Mouse (Mus musculus) c-Kit-positive CD71-positive TER-119-negative erythroid progenitor cells, embryonic 14.5 days (primary cell): Measurements from ENCODE around the gene Fbxo34.
"Not testable (repeated sequence)": the region's sequence is repeated elsewhere in the genome, so short reads cannot be mapped to it uniquely, and the experiment has no call there.

Experiments used
- DNase-seq: peaks from one replicate; pipeline ENCODE4 v3.0.0-alpha.2; 2013; ENCODE audit warnings: low read depth

Fbxo34 gene

GRCm38 (mm10) chr14:47518619-47519018 is 68.4 kb downstream of the Fbxo34 start:
- no peak for DNase-seq

GRCm38 (mm10) chr14:47520751-47521449 is 70.7 kb downstream of the Fbxo34 start:
- no peak for DNase-seq

- DNase-seq: no peak
These were observed 71.4 kb downstream of the Fbxo34 start for GRCm38 (mm10) chr14:47521609-47522008.

- peak; percentile 68 for DNase-seq
These were observed 72.1 kb downstream of the Fbxo34 start for GRCm38 (mm10) chr14:47522301-47522700.

GRCm38 (mm10) chr14:47525374-47525773 is 75.2 kb downstream of the Fbxo34 start:
- no peak for DNase-seq

GRCm38 (mm10) chr14:47525861-47526260 is 75.6 kb downstream of the Fbxo34 start:
- no peak for DNase-seq

GRCm38 (mm10) chr14:47527833-47528232 is 77.6 kb downstream of the Fbxo34 start:
- no peak for DNase-seq

- no peak for DNase-seq
These were observed 78.1 kb downstream of the Fbxo34 start for GRCm38 (mm10) chr14:47528293-47528692.

- DNase-seq: peak; percentile 67
These were observed 78.8 kb downstream of the Fbxo34 start for GRCm38 (mm10) chr14:47529019-47529418.

- not testable (repeated sequence) for DNase-seq
These were observed 79.4 kb downstream of the Fbxo34 start for GRCm38 (mm10) chr14:47529592-47529991.

GRCm38 (mm10) chr14:47532496-47532895 is 82.3 kb downstream of the Fbxo34 start:
- DNase-seq: no peak

GRCm38 (mm10) chr14:47533365-47534175 is 83.3 kb downstream of the Fbxo34 start:
- peak; percentile 88 for DNase-seq

- DNase-seq: no peak
These were observed 83.9 kb downstream of the Fbxo34 start for GRCm38 (mm10) chr14:47534176-47534525.

- no peak for DNase-seq
These were observed 84.9 kb downstream of the Fbxo34 start for GRCm38 (mm10) chr14:47535096-47535495.

- no peak for DNase-seq
These were observed 91.2 kb downstream of the Fbxo34 start for GRCm38 (mm10) chr14:47541325-47541948.

- DNase-seq: no peak
These were observed 92.1 kb downstream of the Fbxo34 start for GRCm38 (mm10) chr14:47542283-47542682.

- DNase-seq: no peak
These were observed 94.1 kb downstream of the Fbxo34 start for GRCm38 (mm10) chr14:47544286-47544685.

- no peak for DNase-seq
These were observed 94.7 kb downstream of the Fbxo34 start for GRCm38 (mm10) chr14:47544877-47545276.

GRCm38 (mm10) chr14:47551668-47552067 is 101.4 kb downstream of the Fbxo34 start:
- no peak for DNase-seq

GRCm38 (mm10) chr14:47553380-47553779 is 103.2 kb downstream of the Fbxo34 start:
- DNase-seq: no peak

GRCm38 (mm10) chr14:47554236-47554635 is 104.0 kb downstream of the Fbxo34 start:
- DNase-seq: no peak

- no peak for DNase-seq
These were observed 105.0 kb downstream of the Fbxo34 start for GRCm38 (mm10) chr14:47555225-47555624.

- no peak for DNase-seq
These were observed 110.5 kb downstream of the Fbxo34 start for GRCm38 (mm10) chr14:47560714-47561113.
